Mouse (Mus musculus) mouse embryonic stem cell (cell line): ENCODE data around the gene Fgfr2.

Experiments used
- in situ Hi-C, 2 experiments: fragments of 300-500 bp; cut with MboI; formaldehyde crosslinking; loops; 1 replicate in 1 of 2; 3 replicates in 1 of 2; pipeline ENCODE4 v1.14.3; 2019 to 2020; ENCODE audit warnings: low sequenced_read_pairs in 2 of 2, low pct_unique_long_range_greater_than_20kb in 1 of 2, mixed read lengths in 1 of 2; ENCODE audit not compliant: unreplicated experiment in 1 of 2

Fgfr2 gene

GRCm38 (mm10) chr7:131371880-131372651 lies 1751.1 kb downstream of the Fgfr2 start:
- in situ Hi-C loops: no loop called here

- in situ Hi-C loops: no loop called here
Measured at GRCm38 (mm10) chr7:131371470-131371860, 1751.7 kb downstream of the Fgfr2 start.

GRCm38 (mm10) chr7:131370648-131371469 lies 1752.3 kb downstream of the Fgfr2 start, which contains the start of gene Pstk:
Pstk (plus strand) TSS chr7:131371141.
- in situ Hi-C loops: no loop called here

- in situ Hi-C loops: no loop called here
Measured at GRCm38 (mm10) chr7:131364131-131364530, 1759.0 kb downstream of the Fgfr2 start.

- in situ Hi-C loops: no loop called here
Measured at GRCm38 (mm10) chr7:131362615-131363300, 1760.4 kb downstream of the Fgfr2 start, which contains the start of gene 2310057M21Rik. 2310057M21Rik (minus strand) TSS chr7:131362759.

- in situ Hi-C loops: no loop called here
Measured at GRCm38 (mm10) chr7:131362269-131362614, 1760.9 kb downstream of the Fgfr2 start.

- in situ Hi-C loops: no loop called here
Measured at GRCm38 (mm10) chr7:131356105-131356504, 1767.0 kb downstream of the Fgfr2 start.

GRCm38 (mm10) chr7:131345856-131346541 lies 1777.2 kb downstream of the Fgfr2 start:
- in situ Hi-C loops: no loop called here

- in situ Hi-C loops: no loop called here
Measured at GRCm38 (mm10) chr7:131337502-131338068, 1785.6 kb downstream of the Fgfr2 start.

- in situ Hi-C loops: no loop called here
Measured at GRCm38 (mm10) chr7:131333564-131333963, 1789.6 kb downstream of the Fgfr2 start, which contains the start of gene Fam24a. Fam24a (plus strand) TSS chr7:131333864.

GRCm38 (mm10) chr7:131331688-131332087 lies 1791.5 kb downstream of the Fgfr2 start:
- in situ Hi-C loops: no loop called here

GRCm38 (mm10) chr7:131329416-131329815 lies 1793.7 kb downstream of the Fgfr2 start, which contains the start of gene Fam24b:
Fam24b (minus strand) TSS chr7:131329516.
- in situ Hi-C loops: no loop called here

GRCm38 (mm10) chr7:131327054-131327453 lies 1796.1 kb downstream of the Fgfr2 start:
- in situ Hi-C loops: no loop called here

GRCm38 (mm10) chr7:131322192-131322591 lies 1801.0 kb downstream of the Fgfr2 start, which contains the start of gene Cuzd1:
Cuzd1 (minus strand) TSS chr7:131322292.
- in situ Hi-C loops: no loop called here

- in situ Hi-C loops: no loop called here
Measured at GRCm38 (mm10) chr7:131318340-131318739, 1804.8 kb downstream of the Fgfr2 start.

GRCm38 (mm10) chr7:131317587-131317986 lies 1805.6 kb downstream of the Fgfr2 start:
- in situ Hi-C loops: no loop called here

GRCm38 (mm10) chr7:131314493-131314892 lies 1808.7 kb downstream of the Fgfr2 start:
- in situ Hi-C loops: no loop called here

- in situ Hi-C loops: no loop called here
Measured at GRCm38 (mm10) chr7:131306733-131307132, 1816.4 kb downstream of the Fgfr2 start.
